Mouse (Mus musculus) limb, embryonic 15.5 days (tissue): ENCODE data around the gene Selenos. TPM values are rescaled to one million over a fixed set of nuclear protein-coding genes. Genes with fewer than 3 reads are reported as not detected.
A peak's percentile ranks its signal among the peaks of the same experiment; 100 is the strongest.
"Not testable (repeated sequence)": the region's sequence is repeated elsewhere in the genome, so short reads cannot be mapped to it uniquely, and the experiment has no call there.

Source experiments
- ATAC-seq: fragments of 200-750 bp; cut with Nextera tagmentation; 2 replicates; pipeline ENCODE4 v1.8.0; 2017; ENCODE audit warnings: low read depth, moderate TSS enrichment; ENCODE audit not compliant: insufficient number of reproducible peaks, low FRiP score, low TSS enrichment
- H3K27ac ChIP-seq: fragments of 300-500 bp; sonication (generic); 2 replicates; pipeline ENCODE4 v1.5.1; 2015; ENCODE audit warnings: moderate library complexity, mild to moderate bottlenecking, inconsistent platforms
- H3K27me3 ChIP-seq: fragments of 300-500 bp; sonication (generic); 2 replicates; pipeline ENCODE4 v1.6.1; 2015; ENCODE audit warnings: inconsistent platforms
- H3K36me3 ChIP-seq: fragments of 300-500 bp; sonication (generic); 2 replicates; pipeline ENCODE4 v1.6.1; 2015; ENCODE audit warnings: inconsistent platforms
- H3K4me1 ChIP-seq: fragments of 300-500 bp; sonication (generic); 2 replicates; pipeline ENCODE4 v1.6.1; 2015; ENCODE audit warnings: inconsistent platforms
- H3K4me2 ChIP-seq: fragments of 300-500 bp; sonication (generic); 2 replicates; pipeline ENCODE4 v1.6.1; 2015; ENCODE audit warnings: mild to moderate bottlenecking, inconsistent platforms
- H3K4me3 ChIP-seq: fragments of 300-500 bp; sonication (generic); 2 replicates; pipeline ENCODE4 v1.5.1; 2015; ENCODE audit warnings: mild to moderate bottlenecking, inconsistent platforms
- H3K9ac ChIP-seq: fragments of 300-500 bp; sonication (generic); 2 replicates; pipeline ENCODE4 v1.6.1; 2015; ENCODE audit warnings: inconsistent platforms
- H3K9me3 ChIP-seq: fragments of 300-500 bp; sonication (generic); 2 replicates; pipeline ENCODE4 v1.6.1; 2016; ENCODE audit warnings: inconsistent platforms
- WGBS: fragments of 180-500 bp; shearing (Covaris S2); methylation state at CpG from one replicate; pipeline ENCODE4 v1.1.7; 2015; 5-methylcytosine and 5-hydroxymethylcytosine counted together
- polyA plus RNA-seq: library from polyadenylated mRNA; unstranded; fragments of >200 nt; fragmentation: Nextera tagmentation; extraction: Ambion mirVana; gene quantifications from 2 replicates; pipeline ENCODE4 v1.2.1, GENCODE M21; 2015

The Selenos gene
- polyA plus RNA-seq, 1 experiment from 2014 or later: 154 TPM

- peaks cover 11% of the 10 kb centered on the region; the same call in 1 of the 2 replicates for H3K27me3 ChIP-seq
- H3K4me1 ChIP-seq: peaks cover 34% of the 10 kb centered on the region
- H3K9ac ChIP-seq: no peak overlapping the region
- 0 out of 2 replicates have a peak, but pooled peaks cover 9% of the 10 kb centered on the region for H3K36me3 ChIP-seq
- H3K4me2 ChIP-seq: no peak overlapping the region
- H3K9me3 ChIP-seq: no peaks in the 10 kb centered on the region
- ATAC-seq: no peak
- no peak overlapping the region for H3K4me3 ChIP-seq
- WGBS: 83% methylated on average over 12 of the region's 12 CpGs
- no peak overlapping the region for H3K27ac ChIP-seq
Measured at GRCm38 (mm10) chr7:66048446-66049230, 30.8 kb upstream of the Selenos start.

DNA sequence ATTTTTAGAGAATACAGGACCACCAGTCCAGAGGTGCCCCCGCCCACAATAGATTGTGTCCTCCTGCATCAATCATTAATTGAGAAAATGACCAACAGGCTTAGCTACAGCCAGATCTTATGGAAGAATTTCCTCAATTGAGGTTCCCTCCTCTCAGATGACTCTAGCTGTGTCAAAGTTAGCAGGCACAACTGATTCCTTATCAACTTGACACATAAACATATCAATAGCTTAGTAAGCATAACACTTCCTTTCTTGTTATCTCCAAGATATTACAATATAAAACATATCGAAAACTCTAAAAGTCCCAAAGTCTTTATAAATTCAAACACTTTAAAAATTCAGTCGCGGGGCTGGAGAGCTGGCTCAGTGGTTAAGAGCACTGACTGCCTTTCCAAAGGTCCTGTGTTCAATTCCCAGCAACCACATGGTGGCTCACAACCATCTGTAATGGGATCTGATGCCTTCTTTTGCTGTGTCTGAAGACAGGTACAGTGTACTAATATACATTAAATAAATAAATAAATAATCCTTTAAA lies 25.4 kb upstream of the Selenos start:
- WGBS: 85% methylated on average over 4 of the region's 4 CpGs
- H3K4me2 ChIP-seq: no peak overlapping the region
- ATAC-seq: no peak
- no peak overlapping the region for H3K9ac ChIP-seq
- no peaks in the 10 kb centered on the region for H3K4me1 ChIP-seq
- H3K27ac ChIP-seq: no peak overlapping the region
- H3K36me3 ChIP-seq: 0 out of 2 replicates have a peak, but pooled peaks cover 8% of the 10 kb centered on the region
- H3K9me3 ChIP-seq: no peaks in the 10 kb centered on the region
- H3K27me3 ChIP-seq: 0 out of 2 replicates have a peak, but pooled peaks cover 6% of the 10 kb centered on the region
- no peak overlapping the region for H3K4me3 ChIP-seq

- H3K27me3 ChIP-seq, H3K27ac ChIP-seq, H3K9me3 ChIP-seq, H3K4me2 ChIP-seq, H3K4me3 ChIP-seq, ATAC-seq, H3K9ac ChIP-seq, H3K36me3 ChIP-seq, H3K4me1 ChIP-seq: not testable (repeated sequence)
- WGBS: 4% methylated on average over 2 of the region's 2 CpGs
Measured at GRCm38 (mm10) chr7:66055356-66055755, 24.1 kb upstream of the Selenos start.

DNA sequence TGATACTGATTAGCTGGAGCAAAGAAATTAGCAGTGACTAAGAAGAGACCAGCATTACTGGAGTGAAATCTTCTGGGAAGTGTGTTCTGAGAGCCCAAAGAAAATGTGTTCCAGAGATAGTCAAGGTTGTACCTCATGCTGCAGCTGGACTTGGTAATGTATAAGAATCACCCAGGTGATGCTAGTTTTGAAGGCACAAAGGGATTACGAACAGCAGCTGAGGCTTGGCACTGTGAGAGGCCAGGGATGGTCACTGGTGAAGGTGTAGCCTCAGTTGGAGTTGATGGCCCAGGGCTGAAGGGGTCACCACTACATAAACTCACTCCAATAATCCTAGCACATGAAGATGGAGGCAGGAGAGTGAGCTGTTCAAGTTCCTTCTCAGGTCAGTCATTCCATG lies 20.7 kb upstream of the Selenos start, which contains the start of gene Snrpa1:
Snrpa1 (plus strand) TSS at position 301 of the 400 bp plus-strand sequence.
- Histone ChIP-seq H3K4me3 (peak within 1 kb of the TSS; percentile 96), H3K9me3 (no peaks in the 10 kb centered on the region), H3K36me3 (peaks cover 8% of the 10 kb centered on the region), H3K4me1 (peaks cover 15% of the 10 kb centered on the region), H3K27ac (no peak within 1 kb of the TSS), H3K4me2 (peak within 1 kb of the TSS; percentile 84), H3K27me3 (no peaks in the 10 kb centered on the region), H3K9ac (peak within 1 kb of the TSS; percentile 92; the same call in 1 of the 2 replicates)
- no peak for ATAC-seq
- 74% methylated on average over 1 of the region's 1 CpGs for WGBS

GRCm38 (mm10) chr7:66060066-66060956 lies 19.1 kb upstream of the Selenos start:
- Histone ChIP-seq H3K4me1 (peaks cover 15% of the 10 kb centered on the region), H3K4me2 (peak overlapping the region; percentile 84), H3K9ac (peak overlapping the region; percentile 92), H3K9me3 (no peaks in the 10 kb centered on the region), H3K4me3 (peak overlapping the region; percentile 96), H3K36me3 (peaks cover 20% of the 10 kb centered on the region), H3K27me3 (no peaks in the 10 kb centered on the region), H3K27ac (peak overlapping the region; percentile 83)
- peak; percentile 85 for ATAC-seq
- WGBS: under 1% methylated on average over 64 of the region's 64 CpGs

GRCm38 (mm10) chr7:66061057-66061456 lies 18.4 kb upstream of the Selenos start:
- Histone ChIP-seq H3K27ac (no peak overlapping the region), H3K4me1 (peaks cover 15% of the 10 kb centered on the region)

GRCm38 (mm10) chr7:66076411-66076810 lies 3.0 kb upstream of the Selenos start:
- H3K4me3 ChIP-seq: no peak overlapping the region
- H3K36me3 ChIP-seq: peaks cover 56% of the 10 kb centered on the region
- H3K9ac ChIP-seq: no peak overlapping the region
- no peaks in the 10 kb centered on the region for H3K9me3 ChIP-seq
- H3K4me1 ChIP-seq: peaks cover 20% of the 10 kb centered on the region
- no peak overlapping the region for H3K4me2 ChIP-seq
- 32% methylated on average over 2 of the region's 2 CpGs for WGBS
- no peak for ATAC-seq
- H3K27ac ChIP-seq: no peak overlapping the region
- no peaks in the 10 kb centered on the region for H3K27me3 ChIP-seq

More at GRCm38 (mm10) chr7:66061057-66061456, 18.4 kb upstream of the Selenos start:
- Histone ChIP-seq H3K9me3 (no peaks in the 10 kb centered on the region), H3K9ac (peak overlapping the region; percentile 92), H3K4me2 (peak overlapping the region; percentile 84), H3K27me3 (no peaks in the 10 kb centered on the region), H3K4me3 (peak overlapping the region; percentile 96), H3K36me3 (peaks cover 24% of the 10 kb centered on the region)
- under 1% methylated on average over 14 of the region's 14 CpGs for WGBS
- ATAC-seq: no peak

DNA sequence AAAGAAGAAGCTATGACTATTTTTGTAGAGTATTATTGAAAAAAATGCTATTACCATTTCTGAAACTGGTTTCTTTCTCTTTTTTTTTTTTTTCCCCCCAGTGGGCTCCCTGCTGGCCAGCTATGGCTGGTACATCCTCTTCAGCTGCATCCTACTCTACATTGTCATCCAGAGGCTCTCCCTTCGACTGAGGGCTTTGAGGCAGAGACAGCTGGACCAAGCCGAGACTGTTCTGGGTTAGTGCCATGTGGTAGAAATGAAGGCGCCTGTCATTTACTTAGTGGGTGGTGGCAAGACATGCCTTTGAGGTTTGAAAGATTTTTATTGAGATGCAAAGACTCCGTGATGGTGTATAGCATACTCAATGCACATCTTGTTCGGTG lies 773 bp downstream of the Selenos start:
- Histone ChIP-seq H3K4me1 (peaks cover 25% of the 10 kb centered on the region), H3K4me3 (peak overlapping the region; percentile 88), H3K9me3 (no peaks in the 10 kb centered on the region), H3K27ac (peak overlapping the region; percentile 89; the same call in 1 of the 2 replicates), H3K9ac (peak overlapping the region; percentile 78), H3K4me2 (peak overlapping the region; percentile 63), H3K36me3 (peaks cover 46% of the 10 kb centered on the region), H3K27me3 (no peaks in the 10 kb centered on the region)
- WGBS: 18% methylated on average over 5 of the region's 5 CpGs
- no peak for ATAC-seq

GRCm38 (mm10) chr7:66083757-66084156 lies 4.3 kb downstream of the Selenos start:
- WGBS: 86% methylated on average over 6 of the region's 6 CpGs
- H3K27me3 ChIP-seq: no peaks in the 10 kb centered on the region
- peaks cover 59% of the 10 kb centered on the region for H3K36me3 ChIP-seq
- peaks cover 19% of the 10 kb centered on the region for H3K4me1 ChIP-seq
- no peak overlapping the region for H3K4me3 ChIP-seq
- ATAC-seq: no peak
- H3K27ac ChIP-seq: 0 out of 2 replicates have a peak overlapping the region, but pooled peaks have one; percentile 3
- H3K9ac ChIP-seq: no peak overlapping the region
- H3K9me3 ChIP-seq: no peaks in the 10 kb centered on the region
- no peak overlapping the region for H3K4me2 ChIP-seq

DNA sequence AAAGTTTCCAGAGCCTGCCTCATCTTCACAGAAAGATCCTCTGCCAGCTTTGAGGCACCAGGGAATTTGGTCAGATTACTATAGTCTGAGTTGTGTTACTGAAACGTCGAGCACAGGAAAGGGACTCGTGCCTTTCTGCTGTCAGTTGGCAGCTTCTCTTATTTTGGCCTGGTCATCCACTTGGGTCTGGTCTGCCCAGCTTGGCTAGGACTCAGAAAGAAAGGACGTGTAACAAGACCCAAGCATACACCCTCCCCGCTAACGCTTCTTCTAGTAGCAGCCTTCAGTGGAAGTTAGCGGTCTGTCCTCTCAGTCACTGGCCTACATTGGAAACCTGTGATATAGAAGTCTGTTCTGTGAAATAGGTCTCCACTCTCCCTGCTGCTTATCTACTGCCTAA lies 5.1 kb downstream of the Selenos start:
- WGBS: 81% methylated on average over 7 of the region's 7 CpGs
- Histone ChIP-seq H3K9me3 (no peaks in the 10 kb centered on the region), H3K4me3 (no peak overlapping the region), H3K27ac (0 out of 2 replicates have a peak overlapping the region, but pooled peaks have one; percentile 3), H3K4me2 (no peak overlapping the region), H3K27me3 (no peaks in the 10 kb centered on the region), H3K4me1 (peaks cover 17% of the 10 kb centered on the region), H3K9ac (no peak overlapping the region), H3K36me3 (peaks cover 65% of the 10 kb centered on the region)
- ATAC-seq: no peak

DNA sequence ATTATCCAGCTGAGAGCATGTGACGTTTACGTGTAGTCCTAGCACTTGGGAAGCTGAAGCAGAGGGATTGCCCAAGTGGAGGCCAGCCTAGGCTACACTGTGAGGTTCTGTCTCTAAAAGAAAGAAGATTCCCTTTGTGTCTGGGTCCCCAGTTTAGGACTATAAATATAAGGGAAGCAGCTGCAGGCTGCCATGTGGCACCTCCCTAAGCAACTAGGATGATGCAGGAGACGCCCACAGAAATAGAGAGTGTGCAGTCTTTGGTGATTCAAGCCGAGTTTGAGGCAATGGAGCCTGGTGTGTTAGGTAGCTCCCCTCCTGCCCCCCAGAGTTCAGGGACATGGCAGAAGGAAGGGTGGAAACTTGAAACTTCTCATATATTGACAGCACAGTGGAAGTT lies 8.2 kb downstream of the Selenos start:
- H3K36me3 ChIP-seq: peaks cover 94% of the 10 kb centered on the region
- no peak for ATAC-seq

More for the DNA sequence above, 8.2 kb downstream of the Selenos start:
- no peak overlapping the region for H3K4me2 ChIP-seq
- H3K9ac ChIP-seq: no peak overlapping the region
- H3K4me1 ChIP-seq: no peaks in the 10 kb centered on the region
- H3K27ac ChIP-seq: no peak overlapping the region
- no peak overlapping the region for H3K4me3 ChIP-seq
- H3K27me3 ChIP-seq: no peaks in the 10 kb centered on the region
- 88% methylated on average over 4 of the region's 4 CpGs for WGBS
- no peaks in the 10 kb centered on the region for H3K9me3 ChIP-seq
